Mouse (Mus musculus): Measurements from ENCODE around the gene Amfr.

DNA sequence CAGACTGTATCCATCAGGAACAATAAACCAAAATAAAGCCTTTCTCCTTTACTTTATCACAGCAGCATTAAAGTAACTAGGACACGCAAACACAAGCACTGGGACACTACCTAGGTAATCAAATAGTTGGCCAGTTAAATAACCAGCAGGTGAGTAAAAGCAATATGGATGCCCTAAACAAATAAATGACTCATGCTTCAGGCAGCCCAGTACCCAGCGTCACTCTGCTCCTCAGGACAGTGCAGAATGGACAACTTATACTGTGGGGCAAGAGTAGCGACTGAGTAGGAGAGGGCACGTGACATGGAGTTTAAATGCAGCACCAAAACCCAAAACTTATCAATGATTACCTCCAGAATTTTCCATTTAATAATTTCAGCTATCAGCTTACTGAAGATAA, 22.9 kb downstream of the Amfr start:
- TF ChIP-seq CTCF (IDR thresholded peaks at IDR 0.05; ENCODE audit: borderline replicate concordance, extremely low read depth, insufficient read depth, insufficient read length) = no peak
- TF ChIP-seq POLR2A (IDR thresholded peaks at IDR 0.05; ENCODE audit: borderline replicate concordance, extremely low read depth, insufficient read depth, insufficient read length, poor library complexity, severe bottlenecking) = no peak
